Mouse (Mus musculus): Measurements from ENCODE around the gene Ppp1ca.

GRCm38 (mm10) chr19:4208563-4208962 is 16.7 kb downstream of the Ppp1ca start:
- no peak for TF ChIP-seq POLR2A (IDR thresholded peaks at IDR 0.05; ENCODE audit: insufficient read depth, low read length)
- no peak for TF ChIP-seq CTCF (IDR thresholded peaks at IDR 0.05; ENCODE audit: low read depth, low read length)
